Comparison of ENCODE assay signal across 8 mouse cellular contexts in the genomic region with DNA sequence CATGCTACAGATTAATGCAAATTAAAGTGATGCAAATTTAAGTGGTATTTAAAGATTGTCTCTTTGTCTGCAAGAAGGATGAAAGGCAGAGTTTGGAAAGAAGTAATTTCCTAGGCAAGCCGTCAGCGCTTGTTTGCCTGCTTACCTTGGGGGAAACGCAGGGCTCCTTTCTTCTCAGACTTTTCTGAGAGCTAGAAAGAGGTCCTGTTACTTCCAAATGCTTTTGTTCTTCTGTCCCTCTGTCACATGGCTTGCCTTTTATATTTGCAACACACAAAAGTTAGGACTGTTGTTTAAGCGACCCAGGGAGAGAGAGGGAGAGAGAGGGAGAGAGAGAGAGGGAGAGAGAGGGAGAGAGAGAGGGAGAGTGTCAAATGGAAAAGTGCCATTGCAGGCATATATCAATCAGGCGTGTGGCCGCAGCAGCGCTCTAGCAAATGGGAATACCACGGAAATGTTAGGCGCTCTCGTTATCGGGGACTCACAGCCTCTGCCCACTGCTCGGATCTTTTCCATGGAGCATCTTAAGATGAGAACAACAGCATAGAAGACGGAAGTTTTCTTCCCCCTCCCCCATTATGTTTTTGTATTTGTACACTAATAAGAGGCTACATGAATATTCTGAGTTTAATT. TPM values are rescaled to one million over a fixed set of nuclear protein-coding genes. Genes with fewer than 3 reads are reported as not detected.
DNase-seq lines count a peak whose midpoint lies in the region; ATAC-seq and TF ChIP-seq lines count a peak whose summit lies in the region.

Ndp (minus strand) TSS at position 534 of the 633 bp plus-strand sequence.

- no peaks in the 10 kb centered on the region for H3K9me3 ChIP-seq in kidney, embryonic 14.5 days (ENCODE audit: control insufficient read depth, low read length)
- no peaks in the 10 kb centered on the region for H3K9me3 ChIP-seq in hindbrain, embryonic 10.5 days
- H3K9me3 ChIP-seq in neural tube, embryonic 11.5 days (ENCODE audit: control insufficient read depth, low read length) = no peaks in the 10 kb centered on the region

- no peaks in the 10 kb centered on the region for H3K27me3 ChIP-seq in kidney, embryonic 14.5 days (ENCODE audit: control insufficient read depth, insufficient read depth, low read length)
- H3K27me3 ChIP-seq in hindbrain, embryonic 10.5 days (ENCODE audit: insufficient read depth, poor library complexity, severe bottlenecking) = no peaks in the 10 kb centered on the region
- no peaks in the 10 kb centered on the region for H3K27me3 ChIP-seq in neural tube, embryonic 11.5 days (ENCODE audit: control insufficient read depth, insufficient read depth, low read length)

- H3K36me3 ChIP-seq in kidney, embryonic 14.5 days (ENCODE audit: control insufficient read depth, insufficient read depth, low read length) = no peaks in the 10 kb centered on the region
- no peaks in the 10 kb centered on the region for H3K36me3 ChIP-seq in hindbrain, embryonic 10.5 days
- no peaks in the 10 kb centered on the region for H3K36me3 ChIP-seq in neural tube, embryonic 11.5 days (ENCODE audit: control insufficient read depth, insufficient read depth, low read length)

- H3K9ac ChIP-seq in kidney, embryonic 14.5 days (ENCODE audit: low read depth, low read length) = no peak within 1 kb of the TSS
- H3K9ac ChIP-seq in neural tube, embryonic 11.5 days (ENCODE audit: low read length) = peak within 1 kb of the TSS; percentile 18; the same call in 1 of the 2 replicates

- 29% methylated on average over 13 of the region's 13 CpGs for WGBS in kidney, embryonic 14.5 days
- 23% methylated on average over 13 of the region's 13 CpGs for WGBS in hindbrain, embryonic 10.5 days
- WGBS in neural tube, embryonic 11.5 days = 16% methylated on average over 13 of the region's 13 CpGs

- peak within 1 kb of the TSS; percentile 22 for H3K4me3 ChIP-seq in kidney, embryonic 14.5 days (ENCODE audit: low read length)
- H3K4me3 ChIP-seq in cortical plate, adult 2 months (ENCODE audit: insufficient read depth, low read length) = peak within 1 kb of the TSS; percentile 50
- H3K4me3 ChIP-seq in hindbrain, embryonic 10.5 days = peak within 1 kb of the TSS; percentile 46
- peak within 1 kb of the TSS; percentile 18 for H3K4me3 ChIP-seq in neural tube, embryonic 11.5 days (ENCODE audit: low read depth, low read length)

- no peak for TF ChIP-seq CTCF in cortical plate, adult 2 months (IDR thresholded peaks at IDR 0.05; ENCODE audit: extremely low read depth, insufficient read depth, low read length)

- ATAC-seq in kidney, embryonic 14.5 days (ENCODE audit: low FRiP score, low TSS enrichment) = no peak
- no peak for ATAC-seq in neural tube, embryonic 11.5 days (ENCODE audit: insufficient read depth, low FRiP score, low TSS enrichment)
- ATAC-seq in erythroblast, adult 5-6 weeks (replicated peaks; ENCODE audit: low FRiP score, poor library complexity, severe bottlenecking) = no peak
- no peak for ATAC-seq in erythroid progenitor cell, adult 5-6 weeks (replicated peaks; ENCODE audit: low FRiP score, poor library complexity, severe bottlenecking)

- no peak for TF ChIP-seq POLR2A in cortical plate, adult 2 months (IDR thresholded peaks at IDR 0.05; ENCODE audit: extremely low read depth, insufficient read depth, low read length)

- peak within 1 kb of the TSS; percentile 32 for H3K4me2 ChIP-seq in kidney, embryonic 14.5 days (replicated peaks; ENCODE audit: low read depth, low read length)
- peak within 1 kb of the TSS; percentile 39 for H3K4me2 ChIP-seq in neural tube, embryonic 11.5 days (ENCODE audit: low read depth)

- DNase-seq in kidney, postnatal 14 days = no peak
- DNase-seq in hindbrain, embryonic 10.5 days (ENCODE audit: low spot score) = no peak
- DNase-seq in neural tube, embryonic 11.5 days (ENCODE audit: low spot score) = peak; percentile 12
- DNase-seq in adipocyte (ENCODE audit: low spot score) = no peak

- H3K27ac ChIP-seq in kidney, embryonic 14.5 days (ENCODE audit: low read depth, low read length) = no peak within 1 kb of the TSS
- H3K27ac ChIP-seq in cortical plate, adult 2 months (ENCODE audit: insufficient read depth, low read length) = peak within 1 kb of the TSS; percentile 87
- peak within 1 kb of the TSS; percentile 73 for H3K27ac ChIP-seq in hindbrain, embryonic 10.5 days
- H3K27ac ChIP-seq in neural tube, embryonic 11.5 days (ENCODE audit: low read depth, low read length) = peak within 1 kb of the TSS; percentile 9

- H3K4me1 ChIP-seq in kidney, embryonic 14.5 days (ENCODE audit: control insufficient read depth, insufficient read depth, low read length) = no peaks in the 10 kb centered on the region
- peaks cover 1% of the 10 kb centered on the region; the same call in 1 of the 2 replicates for H3K4me1 ChIP-seq in cortical plate, adult 2 months (ENCODE audit: control insufficient read depth, insufficient read depth, low read length)
- 0 out of 2 replicates have a peak, but pooled peaks cover 6% of the 10 kb centered on the region for H3K4me1 ChIP-seq in hindbrain, embryonic 10.5 days (replicated peaks)
- H3K4me1 ChIP-seq in neural tube, embryonic 11.5 days (ENCODE audit: control insufficient read depth, insufficient read depth, low read length) = no peaks in the 10 kb centered on the region

RNA-seq across cellular contexts. Expression of gene Ndp, which starts in this region (rescaled TPM):
- polyA plus RNA-seq in kidney, embryonic 14.5 days (2014; fragmentation: Nextera tagmentation; extraction: Ambion mirVana) = 2.1 and 2.5 TPM in 2 replicates
- 13.0 and 13.4 TPM in 2 replicates for polyA plus RNA-seq in cortical plate, adult 2 months (2012; rRNA removed)
- polyA plus RNA-seq in hindbrain, embryonic 10.5 days (2016; fragmentation: Nextera tagmentation; extraction: Ambion mirVana) = 3.3 and 7.8 TPM in 2 replicates
- 7.7 and 8.4 TPM in 2 replicates for polyA plus RNA-seq in neural tube, embryonic 11.5 days (2014; fragmentation: Nextera tagmentation; extraction: Ambion mirVana)
- total RNA-seq in erythroblast, adult 5-6 weeks (2015; ENCODE audit: low replicate concordance) = not detected in 2 replicates
- not detected in 2 replicates for total RNA-seq in erythroblast, adult 5-6 weeks (2017; ENCODE audit: low replicate concordance)
- total RNA-seq in erythroid progenitor cell, adult 5-6 weeks (2015; ENCODE audit: low replicate concordance) = not detected in 2 replicates
- not detected in 2 replicates for total RNA-seq in erythroid progenitor cell, adult 5-6 weeks (2017; ENCODE audit: low replicate concordance)
